Mouse (Mus musculus): ENCODE results near the gene Srf. TPM values are rescaled to one million over a fixed set of nuclear protein-coding genes. Genes with fewer than 3 reads are reported as not detected.

Gene Srf
- total RNA-seq, 2 experiments from 2014 or later = 46.4 to 53.9 TPM

- DNase-seq (ENCODE audit: low spot score in 2 of 2) = no peak
Measured at GRCm38 (mm10) chr17:46521174-46521573, 34.8 kb downstream of the Srf start.

- no peak for DNase-seq (ENCODE audit: low spot score in 2 of 2)
Measured at GRCm38 (mm10) chr17:46520385-46520979, 35.5 kb downstream of the Srf start.

- no peak for DNase-seq (ENCODE audit: low spot score in 2 of 2)
Measured at GRCm38 (mm10) chr17:46519971-46520370, 36.0 kb downstream of the Srf start.

GRCm38 (mm10) chr17:46513329-46513728, 42.6 kb downstream of the Srf start:
- DNase-seq (ENCODE audit: low spot score in 2 of 2) = no peak

- no peak for DNase-seq (ENCODE audit: low spot score in 2 of 2)
Measured at GRCm38 (mm10) chr17:46511059-46511710, 44.8 kb downstream of the Srf start.

GRCm38 (mm10) chr17:46505617-46506016, 50.4 kb downstream of the Srf start:
- no peak for DNase-seq (ENCODE audit: low spot score in 2 of 2)

- no peak for DNase-seq (ENCODE audit: low spot score in 2 of 2)
Measured at GRCm38 (mm10) chr17:46503847-46504638, 51.9 kb downstream of the Srf start.

GRCm38 (mm10) chr17:46502775-46503174, 53.2 kb downstream of the Srf start:
- no peak for DNase-seq (ENCODE audit: low spot score in 2 of 2)

Small RNA genes within 50 kb of the gene (microRNA-seq; reads per million reads assigned to microRNA genes)
- 1.4 to 2.2 reads per million in 2 experiments for gene Mir6976

Other genes starting within 250 kb of the Srf start
- gene Abcc10, start 227.8 kb downstream of the Srf start, total RNA-seq (2021) = 1 to 10 TPM; 9.3 to 9.6 TPM
- 10 to 100 TPM; 78.1 to 81.5 TPM for gene Zfp318, start 172.4 kb downstream of the Srf start, total RNA-seq (2021)
- gene Crip3, start 127.2 kb downstream of the Srf start, total RNA-seq (2021) = 1 to 10 TPM; 3.0 to 4.4 TPM
- gene Slc22a7, start 117.7 kb downstream of the Srf start, total RNA-seq (2021) = under 1 TPM; 0.48 to 0.76 TPM
- 100 to 1,000 TPM; 106 to 107 TPM for gene Ttbk1, start 68.5 kb downstream of the Srf start, total RNA-seq (2021)
- 1 to 10 TPM; 6.0 to 7.6 TPM for gene Dnph1, start 59.5 kb downstream of the Srf start, total RNA-seq (2021)
- 10 to 100 TPM; 42.1 to 52.6 TPM for gene Cul9, start 9.8 kb downstream of the Srf start, total RNA-seq (2021)
- 10 to 100 TPM; 16.4 to 18.9 TPM for gene Ptk7, start 73.3 kb upstream of the Srf start, total RNA-seq (2021)
- 10 to 100 TPM; 13.4 to 14.0 TPM for gene Klc4, start 89.8 kb upstream of the Srf start, total RNA-seq (2021)
- 10 to 100 TPM; 52.4 to 54.0 TPM for gene Mrpl2, start 90.1 kb upstream of the Srf start, total RNA-seq (2021)
- 10 to 100 TPM; 33.6 to 35.0 TPM for gene Cul7, start 94.2 kb upstream of the Srf start, total RNA-seq (2021)
- 10 to 100 TPM; 18.0 to 20.7 TPM for gene Rrp36, start 118.2 kb upstream of the Srf start, total RNA-seq (2021)
- 100 to 1,000 TPM; 118 TPM for gene Mea1, start 122.6 kb upstream of the Srf start, total RNA-seq (2021)
- gene Klhdc3, start 124.7 kb upstream of the Srf start, total RNA-seq (2021) = 100 to 1,000 TPM; 153 to 160 TPM
- 10 to 100 TPM; 91.8 to 94.1 TPM for gene Ppp2r5d, start 148.9 kb upstream of the Srf start, total RNA-seq (2021)
- gene Pex6, start 155.3 kb upstream of the Srf start, total RNA-seq (2021) = 10 to 100 TPM; 28.4 to 33.9 TPM
- under 1 TPM; 0.33 to 0.59 TPM for gene Gnmt, start 173.0 kb upstream of the Srf start, total RNA-seq (2021)
- gene Cnpy3, start 196.0 kb upstream of the Srf start, total RNA-seq (2021) = 10 to 100 TPM; 48.2 to 56.3 TPM
- not detected for gene Ptcra, start 207.5 kb upstream of the Srf start, total RNA-seq (2021)
- 10 to 100 TPM; 15.0 to 17.1 TPM for gene 2310039H08Rik, start 216.5 kb upstream of the Srf start, total RNA-seq (2021)
- gene Rpl7l1, start 226.5 kb upstream of the Srf start, total RNA-seq (2021) = 10 to 100 TPM; 54.3 to 57.4 TPM

Data from layer of hippocampus, postnatal 10 days (tissue).